Mouse (Mus musculus) limb, embryonic 10.5 days (tissue): ENCODE data around the gene Reep6. TPM values are rescaled to one million over a fixed set of nuclear protein-coding genes. Genes with fewer than 3 reads are reported as not detected.

ENCODE experiments used
- DNase-seq: peaks from one replicate; pipeline ENCODE4 v3.0.0-alpha.2; 2017; ENCODE audit warnings: low spot score
- H3K27ac ChIP-seq: fragments of 300-500 bp; sonication (generic); 2 replicates; pipeline ENCODE4 v1.5.1; 2016; ENCODE audit warnings: mild to moderate bottlenecking
- H3K27me3 ChIP-seq: fragments of 300-500 bp; sonication (generic); 2 replicates; pipeline ENCODE4 v1.6.1; 2016; ENCODE audit warnings: low read depth, mild to moderate bottlenecking; ENCODE audit not compliant: poor library complexity, severe bottlenecking
- H3K36me3 ChIP-seq: fragments of 300-500 bp; sonication (generic); 2 replicates; pipeline ENCODE4 v1.6.1; 2016; ENCODE audit warnings: mild to moderate bottlenecking, moderate library complexity
- H3K4me1 ChIP-seq: fragments of 300-500 bp; sonication (generic); 2 replicates; pipeline ENCODE4 v1.6.1; 2016
- H3K4me3 ChIP-seq: fragments of 300-500 bp; sonication (generic); 2 replicates; pipeline ENCODE4 v1.5.1; 2016; ENCODE audit warnings: mild to moderate bottlenecking, moderate library complexity
- H3K9me3 ChIP-seq: fragments of 300-500 bp; sonication (generic); replicated peaks from 2 replicates; pipeline ENCODE4 v1.6.1; 2016; ENCODE audit warnings: mild to moderate bottlenecking
- WGBS: fragments of 180-500 bp; shearing (Covaris S2); methylation state at CpG from one replicate; pipeline ENCODE4 v1.1.7; 2016; 5-methylcytosine and 5-hydroxymethylcytosine counted together
- polyA plus RNA-seq: library from polyadenylated mRNA; unstranded; fragments of >200 nt; fragmentation: Nextera tagmentation; extraction: Ambion mirVana; gene quantifications from 2 replicates; pipeline ENCODE4 v1.2.1, GENCODE M21; 2016

The Reep6 gene
- polyA plus RNA-seq, 1 experiment from 2014 or later = 5.4 TPM

GRCm38 (mm10) chr10:80295618-80296425 lies 33.9 kb upstream of the Reep6 start, which contains the start of gene Apc2:
Apc2 (plus strand) TSS chr10:80295977.
- peak; percentile 78 for DNase-seq
- Histone ChIP-seq H3K4me3 (peak within 1 kb of the TSS; percentile 50), H3K9me3 (no peaks in the 10 kb centered on the region), H3K27ac (peak within 1 kb of the TSS; percentile 66; the same call in 1 of the 2 replicates), H3K4me1 (peaks cover 58% of the 10 kb centered on the region), H3K36me3 (peaks cover 22% of the 10 kb centered on the region), H3K27me3 (peaks cover 47% of the 10 kb centered on the region)
- WGBS = 2% methylated on average over 26 of the region's 26 CpGs

GRCm38 (mm10) chr10:80296824-80297223 lies 32.9 kb upstream of the Reep6 start:
- DNase-seq = no peak
- Histone ChIP-seq H3K27ac (no peak overlapping the region), H3K27me3 (peaks cover 57% of the 10 kb centered on the region), H3K9me3 (no peaks in the 10 kb centered on the region), H3K4me1 (peaks cover 60% of the 10 kb centered on the region), H3K4me3 (no peak overlapping the region), H3K36me3 (peaks cover 22% of the 10 kb centered on the region)
- 85% methylated on average over 5 of the region's 5 CpGs for WGBS

GRCm38 (mm10) chr10:80297526-80298133 lies 32.1 kb upstream of the Reep6 start:
- Histone ChIP-seq H3K4me3 (no peak overlapping the region), H3K27me3 (peaks cover 65% of the 10 kb centered on the region), H3K27ac (no peak overlapping the region), H3K4me1 (peaks cover 64% of the 10 kb centered on the region), H3K9me3 (no peaks in the 10 kb centered on the region), H3K36me3 (peaks cover 25% of the 10 kb centered on the region)
- WGBS = 72% methylated on average over 8 of the region's 8 CpGs
- no peak for DNase-seq

GRCm38 (mm10) chr10:80298571-80299281 lies 31.0 kb upstream of the Reep6 start:
- H3K27ac ChIP-seq = peak overlapping the region; percentile 84
- DNase-seq = peak; percentile 89

GRCm38 (mm10) chr10:80299301-80299700 lies 30.5 kb upstream of the Reep6 start:
- H3K4me1 ChIP-seq = peaks cover 52% of the 10 kb centered on the region
- no peak for DNase-seq
- H3K36me3 ChIP-seq = peaks cover 12% of the 10 kb centered on the region
- 6% methylated on average over 15 of the region's 15 CpGs for WGBS
- peaks cover 82% of the 10 kb centered on the region for H3K27me3 ChIP-seq
- H3K4me3 ChIP-seq = peak overlapping the region; percentile 56
- H3K27ac ChIP-seq = peak overlapping the region; percentile 84
- no peaks in the 10 kb centered on the region for H3K9me3 ChIP-seq

More at GRCm38 (mm10) chr10:80298571-80299281, 31.0 kb upstream of the Reep6 start:
- Histone ChIP-seq H3K27me3 (peaks cover 76% of the 10 kb centered on the region), H3K9me3 (no peaks in the 10 kb centered on the region), H3K4me3 (peak overlapping the region; percentile 56), H3K36me3 (peaks cover 18% of the 10 kb centered on the region), H3K4me1 (peaks cover 58% of the 10 kb centered on the region)
- 5% methylated on average over 26 of the region's 26 CpGs for WGBS

GRCm38 (mm10) chr10:80299824-80300223 lies 29.9 kb upstream of the Reep6 start:
- peaks cover 87% of the 10 kb centered on the region for H3K27me3 ChIP-seq

GRCm38 (mm10) chr10:80300672-80301181 lies 29.0 kb upstream of the Reep6 start:
- H3K9me3 ChIP-seq = no peaks in the 10 kb centered on the region
- no peak overlapping the region for H3K27ac ChIP-seq
- H3K27me3 ChIP-seq = peaks cover 96% of the 10 kb centered on the region
- H3K4me1 ChIP-seq = peaks cover 44% of the 10 kb centered on the region
- 29% methylated on average over 11 of the region's 11 CpGs for WGBS
- H3K36me3 ChIP-seq = 0 out of 2 replicates have a peak, but pooled peaks cover 3% of the 10 kb centered on the region
- H3K4me3 ChIP-seq = 0 out of 2 replicates have a peak overlapping the region, but pooled peaks have one; percentile 3
- no peak for DNase-seq

More at GRCm38 (mm10) chr10:80299824-80300223, 29.9 kb upstream of the Reep6 start:
- no peak for DNase-seq
- 46% methylated on average over 10 of the region's 10 CpGs for WGBS
- H3K4me1 ChIP-seq = peaks cover 51% of the 10 kb centered on the region
- no peak overlapping the region for H3K27ac ChIP-seq
- peak overlapping the region; percentile 56 for H3K4me3 ChIP-seq
- H3K9me3 ChIP-seq = no peaks in the 10 kb centered on the region
- peaks cover 7% of the 10 kb centered on the region for H3K36me3 ChIP-seq

GRCm38 (mm10) chr10:80301256-80302081 lies 28.3 kb upstream of the Reep6 start:
- WGBS = 73% methylated on average over 10 of the region's 10 CpGs
- Histone ChIP-seq H3K27me3 (peaks cover 100% of the 10 kb centered on the region), H3K4me1 (peaks cover 36% of the 10 kb centered on the region), H3K27ac (no peak overlapping the region), H3K4me3 (0 out of 2 replicates have a peak overlapping the region, but pooled peaks have one; percentile 3), H3K9me3 (no peaks in the 10 kb centered on the region), H3K36me3 (0 out of 2 replicates have a peak, but pooled peaks cover 3% of the 10 kb centered on the region)
- DNase-seq = no peak

GRCm38 (mm10) chr10:80302082-80302355 lies 27.7 kb upstream of the Reep6 start:
- Histone ChIP-seq H3K9me3 (no peaks in the 10 kb centered on the region), H3K36me3 (0 out of 2 replicates have a peak, but pooled peaks cover 3% of the 10 kb centered on the region), H3K27me3 (peaks cover 100% of the 10 kb centered on the region), H3K4me1 (peaks cover 31% of the 10 kb centered on the region), H3K4me3 (peak overlapping the region; percentile 0; the same call in 1 of the 2 replicates), H3K27ac (no peak overlapping the region)
- WGBS = 50% methylated on average over 5 of the region's 5 CpGs
- no peak for DNase-seq

GRCm38 (mm10) chr10:80302471-80302881 lies 27.3 kb upstream of the Reep6 start:
- Histone ChIP-seq H3K4me3 (peak overlapping the region; percentile 0; the same call in 1 of the 2 replicates), H3K27me3 (peaks cover 100% of the 10 kb centered on the region), H3K27ac (no peak overlapping the region), H3K9me3 (no peaks in the 10 kb centered on the region), H3K4me1 (peaks cover 29% of the 10 kb centered on the region), H3K36me3 (0 out of 2 replicates have a peak, but pooled peaks cover 3% of the 10 kb centered on the region)
- DNase-seq = no peak
- 6% methylated on average over 9 of the region's 9 CpGs for WGBS

GRCm38 (mm10) chr10:80304458-80304857 lies 25.3 kb upstream of the Reep6 start:
- Histone ChIP-seq H3K27me3 (peaks cover 100% of the 10 kb centered on the region), H3K4me3 (peak overlapping the region; percentile 32)
- 14% methylated on average over 12 of the region's 12 CpGs for WGBS

GRCm38 (mm10) chr10:80304862-80305261 lies 24.9 kb upstream of the Reep6 start:
- Histone ChIP-seq H3K9me3 (no peaks in the 10 kb centered on the region), H3K27ac (no peak overlapping the region), H3K36me3 (peaks cover 3% of the 10 kb centered on the region; the same call in 1 of the 2 replicates), H3K4me3 (peak overlapping the region; percentile 32), H3K4me1 (peaks cover 17% of the 10 kb centered on the region), H3K27me3 (peaks cover 100% of the 10 kb centered on the region)
- 12% methylated on average over 25 of the region's 25 CpGs for WGBS
- no peak for DNase-seq

More at GRCm38 (mm10) chr10:80304458-80304857, 25.3 kb upstream of the Reep6 start:
- Histone ChIP-seq H3K4me1 (peaks cover 19% of the 10 kb centered on the region), H3K36me3 (peaks cover 3% of the 10 kb centered on the region; the same call in 1 of the 2 replicates), H3K9me3 (no peaks in the 10 kb centered on the region), H3K27ac (no peak overlapping the region)
- no peak for DNase-seq
